Mouse (Mus musculus): Measurements from ENCODE around the gene Hoxc13.

DNA sequence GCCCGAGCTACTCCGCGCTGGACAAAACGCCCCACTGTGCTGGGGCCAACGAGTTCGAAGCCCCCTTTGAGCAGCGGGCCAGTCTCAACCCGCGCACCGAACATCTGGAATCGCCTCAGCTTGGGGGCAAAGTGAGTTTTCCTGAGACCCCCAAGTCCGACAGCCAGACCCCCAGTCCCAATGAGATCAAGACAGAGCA lies 46.3 kb downstream of the Hoxc13 start, which contains the start of gene Hoxc5:
- TF ChIP-seq CTCF (IDR thresholded peaks at IDR 0.05; ENCODE audit: low read depth, low read length) (no peak), GATA2 (IDR thresholded peaks at IDR 0.05; ENCODE audit: borderline replicate concordance, low read depth, low read length) (no peak)
